Mouse (Mus musculus) ES-Bruce4 (cell line): ENCODE measurements around the gene Ifi27l2b.
"Not testable (repeated sequence)": the region's sequence is repeated elsewhere in the genome, so short reads cannot be mapped to it uniquely, and the experiment has no call there.

Source experiments
- CTCF ChIP-seq: IDR thresholded peaks from one replicate; pipeline ENCODE4 v1.8.1; 2011; ENCODE audit warnings: low read depth, low read length
- POLR2A ChIP-seq: IDR thresholded peaks from one replicate; pipeline ENCODE4 v1.8.1; 2011; ENCODE audit warnings: low read length; ENCODE audit not compliant: insufficient read depth

- TF ChIP-seq CTCF, POLR2A: not testable (repeated sequence)
Measured at GRCm38 (mm10) chr12:103444261-103444660, 12.8 kb downstream of the Ifi27l2b start.
